Mouse (Mus musculus) thymus, postnatal 14 days (tissue): ENCODE measurements at regions not wholly inside any gene's neighbourhood (a gene's known extent, or its start where the extent isn't known, plus 50 kb on each side); places are given as distances from the start of the nearest gene placed in this dataset.

Experiments used
- DNase-seq: peaks from one replicate; pipeline ENCODE4 v3.0.0; 2021

DNA sequence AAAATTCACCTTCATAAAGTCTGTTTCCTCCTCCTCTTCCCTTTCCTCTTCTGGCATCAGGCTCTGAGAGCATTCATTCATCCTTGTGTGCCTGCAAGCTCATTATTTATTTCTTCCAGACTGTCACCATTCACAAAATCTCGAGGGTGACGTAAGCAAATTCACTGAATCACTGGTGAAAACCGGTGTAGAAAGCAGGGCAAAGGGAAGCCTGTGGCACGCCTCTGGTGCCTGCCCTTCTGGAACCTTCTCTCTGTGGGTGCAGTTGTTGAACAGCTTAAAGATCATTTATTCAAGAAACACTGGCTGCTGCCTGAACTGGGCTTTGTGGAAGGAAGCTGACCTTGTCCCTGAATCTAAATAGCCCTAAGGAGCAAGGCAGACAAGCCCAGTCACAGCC, 177.0 kb downstream of the Slc38a4 start:
- DNase-seq, result no peak

DNA sequence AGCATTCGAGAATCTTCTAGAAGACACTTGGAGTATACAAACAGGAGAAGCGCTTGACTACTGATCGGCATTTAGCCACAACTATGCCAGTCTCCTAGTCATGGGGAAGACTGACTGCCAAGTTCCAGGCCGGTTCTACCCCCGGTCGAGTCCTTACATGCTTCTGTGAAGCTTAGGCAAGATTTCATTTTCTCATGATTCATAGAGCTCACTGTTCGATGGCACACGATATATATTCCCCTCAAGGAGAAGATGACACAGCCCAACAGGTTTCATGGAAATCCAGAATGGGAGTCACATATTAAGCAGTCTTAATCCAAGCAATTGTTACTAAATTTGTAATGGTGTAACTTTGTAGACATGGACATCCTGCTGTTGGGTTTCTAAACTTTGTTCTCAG, 177.8 kb downstream of the Slc38a4 start:
- DNase-seq, result no peak

DNA sequence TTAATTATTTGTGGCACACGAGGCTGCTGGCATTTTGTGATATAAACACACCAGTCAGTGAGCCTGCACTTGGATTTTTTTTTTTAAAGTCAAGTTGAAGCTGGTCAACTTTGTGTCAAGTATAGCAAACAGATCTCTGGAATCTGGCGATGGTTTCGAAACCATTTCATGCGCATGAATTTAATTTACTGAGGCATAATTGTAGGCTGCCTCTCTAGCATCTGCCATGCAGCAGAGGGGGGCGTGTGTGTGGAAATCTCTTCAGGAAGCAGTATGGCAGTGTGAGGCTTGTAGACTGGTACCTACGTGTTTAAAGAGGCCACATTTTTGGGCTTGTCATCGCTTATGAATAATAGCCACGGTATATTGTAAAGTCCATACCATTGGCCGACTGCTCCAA, 177.7 kb upstream of the Slc38a2 start:
- DNase-seq, result no peak

DNA sequence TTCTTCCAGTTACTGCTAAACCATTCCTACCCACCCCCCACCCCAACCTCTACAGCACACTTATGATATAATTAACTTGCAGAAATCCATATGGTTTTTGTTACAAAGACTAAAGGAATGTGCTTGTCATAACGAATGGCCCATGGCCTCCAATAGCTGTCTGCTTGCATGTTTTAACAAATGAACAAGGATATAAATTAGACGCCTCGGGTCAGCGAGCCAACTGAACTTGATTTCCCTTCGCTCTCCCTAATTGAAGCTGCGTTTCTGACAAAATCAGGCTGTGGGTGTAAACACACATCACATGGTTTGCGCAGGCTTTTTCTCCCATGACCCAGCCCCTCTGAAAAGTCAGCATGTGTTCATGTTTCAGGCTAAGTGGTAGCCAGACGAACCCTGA, 174.6 kb upstream of the Slc38a2 start:
- no peak for DNase-seq

DNA sequence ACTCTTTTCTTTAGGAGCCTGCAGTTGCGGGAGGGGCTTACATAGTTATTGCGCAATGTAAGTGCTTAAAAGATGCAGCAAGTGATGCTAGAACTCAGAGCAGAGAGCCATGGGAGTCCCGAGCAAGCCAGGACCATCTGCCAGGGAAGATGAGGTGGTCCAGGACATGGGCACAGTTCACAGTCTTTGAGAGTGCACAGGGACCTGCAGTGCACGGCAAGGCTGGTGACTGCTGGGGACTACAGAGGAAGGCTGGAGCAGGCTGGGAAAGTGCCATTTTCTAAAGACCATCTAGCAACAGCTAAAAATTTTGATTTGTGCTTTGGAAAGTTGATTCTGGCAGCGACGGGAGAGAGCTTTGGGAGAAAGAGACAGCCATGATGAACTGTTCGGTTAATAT, 174.0 kb upstream of the Slc38a2 start:
- no peak for DNase-seq

DNA sequence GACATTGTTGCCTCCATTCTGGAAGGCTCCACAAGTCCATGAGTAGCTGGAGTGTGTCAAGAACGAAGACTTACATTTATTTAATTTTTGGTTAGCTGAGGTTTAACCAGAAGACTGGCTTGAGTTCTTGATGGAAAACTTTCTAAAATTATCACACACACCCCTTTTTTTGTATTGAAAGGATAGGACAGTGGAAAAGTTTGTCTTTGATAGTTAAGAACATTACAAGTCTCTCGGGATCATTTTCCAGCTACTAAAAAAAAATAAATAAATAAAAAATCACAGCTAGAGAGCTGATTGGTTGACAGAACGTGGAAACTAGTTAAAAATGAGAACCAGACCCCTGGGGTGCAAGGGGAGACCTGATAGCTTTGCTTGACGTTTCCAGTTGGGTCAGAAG, 173.6 kb upstream of the Slc38a2 start:
- no peak for DNase-seq

DNA sequence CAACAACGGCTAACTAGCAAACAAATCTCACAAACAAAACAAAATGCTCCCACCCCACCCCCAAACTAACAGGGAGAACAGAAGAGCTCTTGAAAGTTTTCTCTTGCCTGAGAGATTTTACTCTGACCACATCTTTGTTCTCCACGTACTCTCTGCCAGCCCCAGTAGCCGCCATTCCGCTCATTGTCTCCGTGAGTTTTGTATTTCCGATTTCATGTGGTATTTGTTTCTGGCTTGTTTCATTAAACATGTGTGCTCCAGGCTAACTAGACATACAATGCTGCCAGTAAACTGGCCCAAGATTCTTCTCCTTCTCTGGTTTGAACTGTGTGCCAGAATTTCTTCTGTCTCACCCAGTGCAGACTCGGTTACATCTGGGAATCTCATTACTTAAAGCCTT, 168.2 kb upstream of the Slc38a2 start:
- DNase-seq, result no peak

DNA sequence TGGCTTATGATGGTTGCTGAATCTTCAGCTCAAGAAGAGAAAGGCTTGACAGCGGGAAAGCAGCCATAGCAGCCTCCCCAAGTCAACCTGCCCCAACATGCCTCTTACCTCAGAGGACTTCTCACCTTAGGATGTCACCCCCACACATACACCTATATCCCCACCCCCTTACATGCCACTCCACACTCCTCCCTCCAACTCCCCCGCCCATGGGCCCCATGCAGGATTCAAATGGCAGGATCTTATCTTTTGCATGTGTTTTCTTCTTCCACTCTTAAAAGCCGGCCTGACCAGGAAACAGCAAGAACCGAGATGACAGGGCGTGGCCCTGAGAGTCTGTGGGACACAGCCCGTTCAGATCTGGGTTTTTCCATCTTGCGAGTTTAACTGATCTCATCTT, 166.4 kb upstream of the Slc38a2 start:
- no peak for DNase-seq

DNA sequence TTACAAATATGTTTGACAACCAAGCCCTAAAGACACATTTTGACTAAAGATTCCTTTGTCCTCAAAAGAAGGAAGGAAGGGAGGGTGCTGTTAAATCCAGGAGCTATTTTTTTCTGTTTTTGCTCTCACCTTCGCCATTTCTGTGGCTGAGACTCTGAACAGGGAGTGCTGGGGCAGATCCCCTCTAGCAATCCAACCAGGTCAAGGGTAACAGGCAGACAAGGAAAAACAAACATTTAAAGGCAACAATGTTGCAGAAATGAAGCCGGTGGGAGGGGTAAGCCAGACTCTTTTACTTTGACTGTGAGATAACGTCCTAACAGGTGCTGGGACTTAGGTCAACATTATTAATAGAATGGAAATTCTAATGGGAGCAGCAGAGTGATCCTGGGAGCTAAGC, 158.2 kb upstream of the Slc38a2 start:
- DNase-seq, result no peak

DNA sequence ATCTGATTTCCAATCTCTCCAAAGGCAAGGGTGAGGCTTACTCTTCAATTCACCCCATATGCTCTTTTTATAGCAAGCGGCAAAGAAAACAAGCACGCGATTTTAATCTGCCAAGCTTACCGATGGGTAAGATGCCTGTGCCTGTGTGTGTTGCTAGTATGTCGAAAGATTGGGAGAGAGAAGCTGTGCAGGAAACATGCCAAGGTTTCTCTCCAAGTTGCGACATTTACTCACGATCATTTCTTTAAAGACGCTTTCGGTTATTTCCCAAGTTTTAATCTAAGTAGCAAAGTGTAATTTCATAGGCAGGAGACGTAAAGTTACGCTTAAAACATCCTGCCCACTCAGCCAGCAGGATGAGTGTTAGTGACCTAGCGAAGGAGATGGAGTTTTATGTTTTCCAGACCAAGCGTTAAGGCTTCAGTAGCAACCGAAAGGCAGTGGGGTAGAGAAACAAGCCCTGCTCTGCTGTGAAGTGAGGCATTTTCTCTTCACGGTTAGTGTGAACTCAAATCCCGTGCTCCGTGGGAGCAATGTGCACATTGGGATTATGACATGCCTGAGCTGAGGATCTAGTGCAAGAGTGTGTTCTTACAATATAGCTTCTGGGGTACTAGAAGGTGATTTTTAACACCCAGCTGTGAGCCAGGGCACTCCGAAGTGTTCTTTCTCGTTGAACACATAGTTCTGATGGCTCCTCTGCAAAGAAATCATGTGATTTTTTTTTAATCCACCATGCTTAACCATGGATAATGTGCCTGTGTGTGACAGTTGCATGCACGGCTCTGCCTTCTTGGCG, 152.6 kb upstream of the Slc38a2 start:
- no peak for DNase-seq

DNA sequence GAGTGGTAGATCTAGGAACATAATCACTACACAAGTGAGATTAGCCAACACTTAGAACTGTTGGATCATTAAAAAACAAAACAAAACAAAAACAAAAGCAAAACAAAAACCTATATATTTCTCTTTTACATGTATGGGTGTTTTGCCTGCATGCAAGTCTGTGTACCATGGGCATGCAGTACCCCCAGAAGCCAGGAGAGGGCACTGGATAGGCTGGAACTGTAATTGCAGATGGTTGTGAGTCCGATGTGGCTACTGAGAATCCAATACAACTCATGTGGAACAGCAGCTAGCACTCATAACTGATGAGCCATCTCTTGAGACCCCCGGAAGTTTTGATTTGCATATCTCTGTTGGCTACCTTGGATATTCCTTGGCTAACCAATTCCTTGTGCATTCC, 148.6 kb upstream of the Slc38a2 start:
- peak; percentile 64 for DNase-seq

DNA sequence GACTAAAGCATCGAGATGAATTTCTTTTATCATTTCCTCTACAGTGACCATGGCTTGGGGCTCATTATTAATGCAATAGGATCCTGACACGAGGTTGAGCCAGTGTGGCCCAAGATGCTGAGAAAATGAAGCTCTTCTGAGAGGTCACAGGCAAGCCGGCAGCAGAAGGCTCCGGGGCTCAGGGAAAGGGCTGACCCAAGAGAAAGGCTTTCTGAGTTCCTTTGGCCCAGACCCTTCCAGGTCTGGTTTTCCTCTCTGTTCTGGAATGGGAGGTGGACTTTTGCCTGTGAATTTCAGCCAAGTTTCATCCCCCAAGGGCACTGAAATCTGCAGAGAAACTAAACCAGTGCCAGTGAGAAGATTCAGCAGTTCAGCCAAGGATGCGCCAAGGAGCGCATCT, 145.7 kb upstream of the Slc38a2 start:
- DNase-seq, result no peak

DNA sequence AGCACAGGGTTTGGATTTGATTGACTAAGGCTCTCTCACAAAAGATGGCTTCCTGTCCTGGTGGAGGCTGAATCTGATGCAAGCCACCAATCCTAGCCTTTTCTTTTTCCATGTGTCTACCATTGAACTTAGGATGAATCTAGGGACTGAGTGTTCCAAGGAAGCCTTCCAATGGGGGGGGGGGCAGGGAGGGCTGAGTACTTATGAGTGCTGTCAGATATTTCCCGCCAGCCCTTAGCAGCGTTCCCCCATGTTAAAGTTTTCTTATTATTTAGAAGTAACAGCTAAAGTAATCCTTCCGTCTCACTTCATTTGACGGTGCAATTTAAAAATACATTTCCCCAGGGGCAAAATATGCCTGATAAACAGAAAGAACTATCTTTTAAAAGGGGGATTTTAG, 144.8 kb upstream of the Slc38a2 start:
- DNase-seq, result no peak

DNA sequence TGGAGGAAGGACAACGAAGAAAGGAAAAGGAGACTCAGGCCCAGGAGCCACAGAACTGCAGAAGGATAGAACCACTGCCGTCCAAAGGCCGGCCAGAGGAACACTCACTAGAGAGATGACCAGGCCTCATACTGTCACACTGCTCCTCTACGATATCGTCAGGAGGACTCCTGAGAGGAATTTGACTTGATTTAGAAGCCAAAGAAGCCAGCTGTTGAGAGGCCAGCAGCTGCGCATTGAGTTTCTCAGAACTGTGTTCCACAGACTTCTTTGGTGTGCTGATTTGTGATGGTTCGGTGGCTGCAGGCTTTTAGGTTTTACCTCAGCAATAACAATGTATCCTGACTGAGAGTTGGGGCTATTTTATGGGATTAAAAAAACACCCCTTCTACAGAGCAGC, 144.1 kb upstream of the Slc38a2 start:
- DNase-seq, result no peak

DNA sequence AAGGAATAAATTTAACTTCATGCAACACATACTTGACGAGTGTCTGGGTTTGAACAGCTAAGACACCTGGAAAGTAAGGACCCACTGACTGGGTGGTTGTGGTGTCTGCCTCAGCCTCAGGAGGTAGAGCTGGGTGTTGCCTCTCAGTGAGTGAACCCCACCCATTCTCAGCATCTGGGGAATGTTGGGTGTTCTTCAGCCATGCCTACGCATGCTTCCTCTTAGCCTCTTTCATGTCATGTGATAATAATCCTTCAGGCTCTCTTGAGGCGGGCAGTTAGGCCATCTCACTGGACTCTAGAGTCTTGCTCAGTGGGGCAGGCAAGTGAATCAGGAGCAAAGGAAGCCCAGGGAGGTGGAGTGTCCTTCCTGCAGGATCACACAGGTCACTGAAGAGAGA, 143.4 kb upstream of the Slc38a2 start:
- DNase-seq, result no peak

DNA sequence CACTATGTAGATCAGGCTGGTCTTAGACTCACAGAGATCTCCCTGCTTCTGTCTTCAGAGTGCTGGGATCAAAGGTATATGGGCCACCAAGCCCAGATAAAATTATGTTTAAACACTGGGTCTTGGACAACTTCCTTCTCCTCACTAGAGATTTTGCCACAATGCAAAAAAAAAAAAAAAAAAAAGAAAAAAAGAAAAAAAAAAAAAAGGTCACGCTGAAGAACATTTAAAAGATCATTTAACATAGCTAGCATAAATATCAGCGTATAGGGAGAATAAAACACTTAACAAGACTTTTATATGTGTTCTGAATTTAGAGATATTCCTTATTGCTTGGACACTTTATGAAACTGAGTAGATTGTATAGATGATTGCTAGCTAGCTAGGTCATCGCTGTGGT, 137.1 kb upstream of the Slc38a2 start:
- DNase-seq, result no peak

DNA sequence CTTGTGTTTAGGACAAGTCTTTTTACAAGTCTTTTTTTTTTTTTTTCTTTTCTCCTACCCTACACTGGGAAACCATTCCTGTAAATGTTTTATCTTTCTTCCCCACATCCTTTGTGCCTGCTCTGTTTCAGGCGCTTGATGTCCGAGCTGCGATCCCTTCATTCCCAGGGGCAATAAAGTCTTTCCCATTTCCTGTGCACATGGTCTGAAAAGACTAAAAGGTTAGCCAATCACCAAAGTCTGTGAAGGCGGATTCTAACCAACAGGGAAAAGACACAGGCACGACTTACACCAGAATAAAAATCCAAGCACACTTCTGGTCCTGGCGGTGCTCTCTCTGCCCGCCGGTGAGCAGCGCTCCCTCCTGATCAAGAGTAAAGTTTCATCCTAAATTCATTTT, 135.3 kb upstream of the Slc38a2 start:
- DNase-seq, result no peak

DNA sequence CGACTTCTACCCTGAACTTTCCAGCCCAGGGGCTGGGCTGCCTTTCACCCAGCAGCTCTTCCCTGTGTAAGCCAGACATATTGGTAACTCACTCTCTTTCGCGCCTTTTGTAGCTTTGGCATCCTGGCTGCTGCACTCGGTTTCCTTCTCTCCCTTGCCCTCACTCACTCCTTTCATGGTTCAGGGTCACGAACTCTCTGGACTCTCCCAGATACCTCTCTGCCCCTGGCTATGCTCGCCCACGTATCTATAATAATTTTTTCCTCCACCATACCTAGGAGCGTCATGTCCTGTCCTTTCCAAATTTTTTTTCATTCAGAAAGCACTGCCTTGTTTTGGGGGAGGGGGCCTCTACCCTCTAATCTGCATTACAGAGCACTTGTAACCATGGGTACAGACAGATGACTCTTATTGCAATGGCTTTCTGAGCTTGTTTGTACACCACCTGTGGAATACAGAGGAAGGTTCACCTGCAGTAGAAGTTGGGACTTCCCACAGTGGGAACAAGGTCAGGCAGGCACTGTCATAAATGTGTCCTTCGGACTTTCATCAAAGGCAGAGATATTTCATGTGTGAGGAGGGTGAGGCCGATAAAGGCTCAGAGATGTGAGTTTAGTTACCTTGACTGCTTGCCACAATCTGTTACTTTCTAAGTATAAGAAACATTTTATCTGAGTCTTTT, 134.8 kb upstream of the Slc38a2 start:
- DNase-seq, result no peak

DNA sequence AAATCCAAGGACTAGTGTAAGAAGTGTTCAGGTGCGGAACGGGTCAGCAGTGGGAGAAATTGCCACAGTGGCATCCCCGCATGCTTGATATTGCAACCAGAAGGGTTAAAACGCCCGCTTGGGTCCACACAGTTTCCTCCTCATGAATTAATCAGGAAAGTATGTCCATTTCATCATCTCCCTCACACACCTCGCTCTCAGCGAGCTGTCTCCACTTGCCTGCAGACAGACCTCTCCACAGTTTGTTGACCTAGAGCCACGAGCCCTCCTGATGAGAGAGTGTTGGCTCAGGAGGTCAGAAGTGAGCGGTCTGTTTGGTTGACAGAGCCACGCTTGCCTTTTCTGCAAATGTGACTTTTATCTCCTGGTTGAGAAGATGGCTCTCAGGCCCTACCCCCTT, 132.9 kb upstream of the Slc38a2 start:
- no peak for DNase-seq

DNA sequence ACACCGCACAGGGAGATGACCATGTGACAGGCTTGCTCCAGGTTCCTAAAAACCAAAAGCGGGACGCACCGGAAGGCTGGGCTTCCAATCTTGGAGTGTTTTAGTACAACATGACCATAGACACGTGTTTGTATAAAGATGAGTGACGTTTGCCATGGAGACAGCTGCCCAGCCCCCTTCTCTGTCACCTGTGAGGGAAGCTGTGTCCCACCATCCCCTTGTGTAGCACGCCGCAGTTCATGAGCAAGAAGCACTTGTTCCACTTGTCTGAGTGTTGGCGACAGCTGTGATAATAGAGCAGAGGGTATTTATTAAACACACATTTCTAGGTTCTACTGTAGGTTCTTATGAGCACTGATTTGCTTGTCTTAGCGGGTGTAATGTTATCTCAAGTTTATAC, 131.7 kb upstream of the Slc38a2 start:
- no peak for DNase-seq

DNA sequence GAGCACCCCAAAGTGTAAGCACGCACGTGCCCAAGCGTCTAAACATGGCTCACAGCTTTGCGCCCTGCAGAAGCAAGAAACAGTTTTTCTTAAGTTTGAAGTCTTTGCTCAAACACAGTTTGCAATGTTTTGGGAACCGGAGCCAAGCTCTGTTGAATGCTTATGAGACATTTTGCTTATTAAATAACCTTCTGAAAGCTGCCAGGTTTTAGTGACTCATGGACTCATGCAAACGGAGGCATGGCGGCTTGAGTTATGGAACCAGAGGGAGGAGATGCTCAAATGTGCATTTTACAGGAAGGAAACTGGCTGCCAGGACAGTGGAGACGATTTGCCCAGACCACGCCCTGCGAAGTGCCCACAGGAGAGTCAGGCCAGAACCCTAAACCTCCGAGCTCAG, 131.0 kb upstream of the Slc38a2 start:
- no peak for DNase-seq

DNA sequence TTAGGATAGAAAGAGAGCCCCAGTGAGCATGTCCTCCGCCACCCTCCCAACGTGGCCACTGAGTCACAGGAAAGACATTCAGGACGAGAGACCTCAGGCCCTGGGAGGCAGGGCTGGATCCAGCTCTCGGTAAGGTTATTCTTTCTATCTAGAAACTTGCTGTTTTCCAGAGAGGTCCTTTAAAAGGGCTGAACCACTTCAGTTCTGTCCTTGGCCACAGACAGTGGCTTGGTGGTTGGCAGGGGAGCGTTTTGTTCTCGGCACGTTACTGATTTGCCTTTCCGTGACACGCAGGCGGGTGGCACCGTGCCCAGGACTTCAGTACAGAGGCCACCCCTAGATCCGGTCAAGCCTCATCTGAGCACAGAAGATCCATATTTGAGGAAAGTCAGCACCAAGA, 130.4 kb upstream of the Slc38a2 start:
- no peak for DNase-seq

DNA sequence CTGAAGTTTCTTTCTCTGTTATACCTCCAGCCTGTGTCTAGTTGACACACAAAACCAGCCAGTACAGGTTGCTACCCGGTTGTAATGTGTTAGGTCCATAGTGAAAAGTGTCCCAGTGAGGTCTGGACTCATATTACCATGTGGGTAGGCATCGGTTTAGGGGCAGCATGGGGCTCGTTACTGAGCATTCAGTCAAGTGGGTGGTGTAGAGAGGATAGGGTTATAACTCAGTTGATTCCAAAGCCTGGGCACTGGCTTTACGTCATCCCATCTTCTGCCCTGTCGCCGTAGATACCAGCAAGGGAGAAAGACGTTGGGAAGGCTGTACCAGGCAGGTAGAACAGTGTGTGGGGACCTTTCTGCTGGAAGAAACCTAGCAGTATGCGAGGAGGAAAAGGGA, 129.2 kb upstream of the Slc38a2 start:
- no peak for DNase-seq

DNA sequence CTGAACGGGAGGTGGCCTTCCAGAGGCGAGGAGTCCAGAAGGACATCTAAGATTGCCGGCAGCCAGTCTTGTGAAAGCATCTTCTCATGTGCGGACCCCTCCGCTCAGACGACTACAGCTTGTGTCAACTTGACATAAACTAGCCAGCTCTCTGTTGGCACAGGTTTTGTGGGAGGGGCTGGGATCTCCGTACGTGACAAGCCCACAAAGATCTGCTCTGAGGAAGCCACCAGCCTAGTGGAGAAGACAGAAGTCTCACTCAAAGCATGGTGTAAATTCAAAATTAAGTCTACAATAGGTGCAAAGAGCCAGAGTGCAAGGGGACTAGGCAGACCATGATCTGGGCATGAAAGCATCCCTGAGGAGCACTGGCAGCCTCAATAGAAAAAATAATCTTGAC, 128.4 kb upstream of the Slc38a2 start:
- DNase-seq, result no peak

DNA sequence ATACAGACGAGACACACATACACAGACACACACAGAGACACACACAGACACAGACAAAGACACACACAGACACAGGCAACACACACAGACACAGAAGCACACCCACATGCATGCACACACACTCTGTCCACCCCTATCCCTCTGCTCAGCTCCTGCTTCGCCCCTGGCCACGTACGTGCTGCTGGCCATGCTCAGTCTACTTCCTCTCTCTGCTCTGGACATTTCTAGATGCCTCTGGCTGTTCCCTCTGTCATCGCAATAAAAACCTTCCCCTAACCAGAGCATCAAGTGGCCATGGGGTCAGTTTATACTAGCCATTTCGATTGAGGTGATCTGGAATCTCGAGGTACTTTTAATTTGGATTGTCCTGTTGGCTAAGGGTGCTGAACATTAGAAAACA, 118.9 kb upstream of the Slc38a2 start:
- no peak for DNase-seq
